Mouse (Mus musculus): Measurements from ENCODE around the gene Sgms2. TPM values are rescaled to one million over a fixed set of nuclear protein-coding genes. Genes with fewer than 3 reads are reported as not detected.

Gene Sgms2
- polyA plus RNA-seq, 1 experiment from 2014 or later = 10.5 TPM

- ATAC-seq (replicated peaks; ENCODE audit: low FRiP score) = no peak
- WGBS = 8% methylated on average over 6 of the region's 6 CpGs
These were observed 191.3 kb downstream of the Sgms2 start for GRCm38 (mm10) chr3:131299908-131300307.

GRCm38 (mm10) chr3:131299078-131299477 is 192.1 kb downstream of the Sgms2 start:
- no peak overlapping the region for H3K9ac ChIP-seq
- H3K4me3 ChIP-seq (replicated peaks) = no peak overlapping the region
- no peak for ATAC-seq (replicated peaks; ENCODE audit: low FRiP score)
- H3K4me2 ChIP-seq = no peak overlapping the region
- WGBS = 81% methylated on average over 9 of the region's 9 CpGs
- no peaks in the 10 kb centered on the region for H3K9me3 ChIP-seq (replicated peaks)
- H3K27ac ChIP-seq = no peak overlapping the region
- H3K36me3 ChIP-seq = no peaks in the 10 kb centered on the region
- H3K27me3 ChIP-seq = 0 out of 2 replicates have a peak, but pooled peaks cover 4% of the 10 kb centered on the region
- peaks cover 6% of the 10 kb centered on the region; the same call in 1 of the 2 replicates for H3K4me1 ChIP-seq

More at GRCm38 (mm10) chr3:131299908-131300307, 191.3 kb downstream of the Sgms2 start:
- H3K4me1 ChIP-seq = peaks cover 6% of the 10 kb centered on the region; the same call in 1 of the 2 replicates
- H3K9me3 ChIP-seq (replicated peaks) = no peaks in the 10 kb centered on the region
- no peak overlapping the region for H3K27ac ChIP-seq
- no peak overlapping the region for H3K4me2 ChIP-seq
- H3K9ac ChIP-seq = no peak overlapping the region
- H3K36me3 ChIP-seq = no peaks in the 10 kb centered on the region
- H3K4me3 ChIP-seq (replicated peaks) = no peak overlapping the region
- H3K27me3 ChIP-seq = 0 out of 2 replicates have a peak, but pooled peaks cover 6% of the 10 kb centered on the region

GRCm38 (mm10) chr3:131296893-131297292 is 194.3 kb downstream of the Sgms2 start:
- Histone ChIP-seq H3K4me2 (no peak overlapping the region), H3K27me3 (no peaks in the 10 kb centered on the region), H3K9ac (no peak overlapping the region), H3K9me3 (replicated peaks) (no peaks in the 10 kb centered on the region), H3K27ac (no peak overlapping the region), H3K36me3 (no peaks in the 10 kb centered on the region), H3K4me3 (replicated peaks) (no peak overlapping the region), H3K4me1 (no peaks in the 10 kb centered on the region)
- ATAC-seq (replicated peaks; ENCODE audit: low FRiP score) = no peak
- WGBS = 90% methylated on average over 7 of the region's 7 CpGs

GRCm38 (mm10) chr3:131295513-131296200 is 195.6 kb downstream of the Sgms2 start:
- Histone ChIP-seq H3K4me1 (no peaks in the 10 kb centered on the region), H3K9ac (no peak overlapping the region), H3K9me3 (replicated peaks) (no peaks in the 10 kb centered on the region), H3K27ac (no peak overlapping the region), H3K36me3 (no peaks in the 10 kb centered on the region), H3K4me2 (no peak overlapping the region), H3K27me3 (no peaks in the 10 kb centered on the region), H3K4me3 (replicated peaks) (no peak overlapping the region)
- no peak for ATAC-seq (replicated peaks; ENCODE audit: low FRiP score)
- WGBS = 84% methylated on average over 12 of the region's 12 CpGs

GRCm38 (mm10) chr3:131294503-131294902 is 196.7 kb downstream of the Sgms2 start:
- Histone ChIP-seq H3K4me2 (no peak overlapping the region), H3K27ac (no peak overlapping the region), H3K27me3 (no peaks in the 10 kb centered on the region), H3K9ac (no peak overlapping the region), H3K4me3 (replicated peaks) (no peak overlapping the region), H3K9me3 (replicated peaks) (no peaks in the 10 kb centered on the region), H3K4me1 (no peaks in the 10 kb centered on the region), H3K36me3 (no peaks in the 10 kb centered on the region)
- ATAC-seq (replicated peaks; ENCODE audit: low FRiP score) = no peak
- WGBS = 67% methylated on average over 3 of the region's 3 CpGs

- H3K27ac ChIP-seq = no peak overlapping the region
- H3K27me3 ChIP-seq = no peaks in the 10 kb centered on the region
- H3K4me3 ChIP-seq (replicated peaks) = no peak overlapping the region
- no peaks in the 10 kb centered on the region for H3K4me1 ChIP-seq
- H3K9ac ChIP-seq = no peak overlapping the region
- ATAC-seq (replicated peaks; ENCODE audit: low FRiP score) = no peak
- WGBS = 68% methylated on average over 3 of the region's 3 CpGs
- no peaks in the 10 kb centered on the region for H3K36me3 ChIP-seq
- H3K9me3 ChIP-seq (replicated peaks) = no peaks in the 10 kb centered on the region
- no peak overlapping the region for H3K4me2 ChIP-seq
These were observed 198.3 kb downstream of the Sgms2 start for GRCm38 (mm10) chr3:131292959-131293358.

- no peaks in the 10 kb centered on the region for H3K9me3 ChIP-seq (replicated peaks)
- H3K9ac ChIP-seq = no peak overlapping the region
- no peaks in the 10 kb centered on the region for H3K4me1 ChIP-seq
- no peak for ATAC-seq (replicated peaks; ENCODE audit: low FRiP score)
- 82% methylated on average over 2 of the region's 2 CpGs for WGBS
- no peaks in the 10 kb centered on the region for H3K36me3 ChIP-seq
- H3K4me3 ChIP-seq (replicated peaks) = no peak overlapping the region
- H3K27me3 ChIP-seq = no peaks in the 10 kb centered on the region
- no peak overlapping the region for H3K27ac ChIP-seq
- H3K4me2 ChIP-seq = no peak overlapping the region
These were observed 198.9 kb downstream of the Sgms2 start for GRCm38 (mm10) chr3:131292349-131292748.

- Histone ChIP-seq H3K9ac (no peak overlapping the region), H3K36me3 (no peaks in the 10 kb centered on the region), H3K27ac (no peak overlapping the region), H3K9me3 (replicated peaks) (no peaks in the 10 kb centered on the region), H3K27me3 (no peaks in the 10 kb centered on the region), H3K4me2 (no peak overlapping the region), H3K4me3 (replicated peaks) (no peak overlapping the region), H3K4me1 (no peaks in the 10 kb centered on the region)
- 87% methylated on average over 4 of the region's 4 CpGs for WGBS
- ATAC-seq (replicated peaks; ENCODE audit: low FRiP score) = no peak
These were observed 199.3 kb downstream of the Sgms2 start for GRCm38 (mm10) chr3:131291890-131292289.

GRCm38 (mm10) chr3:131274151-131274550 is 217.1 kb downstream of the Sgms2 start:
- ATAC-seq (replicated peaks; ENCODE audit: low FRiP score) = no peak
- Histone ChIP-seq H3K4me3 (replicated peaks) (no peak overlapping the region), H3K4me2 (no peak overlapping the region), H3K4me1 (peaks cover 24% of the 10 kb centered on the region), H3K36me3 (no peaks in the 10 kb centered on the region), H3K27me3 (no peaks in the 10 kb centered on the region), H3K9ac (no peak overlapping the region), H3K27ac (no peak overlapping the region), H3K9me3 (replicated peaks) (no peaks in the 10 kb centered on the region; the same call in 1 of the 2 replicates)
- WGBS = 76% methylated on average over 4 of the region's 4 CpGs

- ATAC-seq (replicated peaks; ENCODE audit: low FRiP score) = peak; percentile 24
- no peaks in the 10 kb centered on the region for H3K36me3 ChIP-seq
These were observed 218.7 kb downstream of the Sgms2 start for GRCm38 (mm10) chr3:131272374-131273100.

GRCm38 (mm10) chr3:131271559-131272373 is 219.4 kb downstream of the Sgms2 start, which contains the start of gene Hadh:
Gene Hadh (minus strand): TSS chr3:131272101.
- H3K4me3 ChIP-seq (replicated peaks) = peak within 1 kb of the TSS; percentile 89
- peak; percentile 93 for ATAC-seq (replicated peaks; ENCODE audit: low FRiP score)
- WGBS = under 1% methylated on average over 52 of the region's 54 CpGs
- peak within 1 kb of the TSS; percentile 83 for H3K9ac ChIP-seq
- H3K27ac ChIP-seq = peak within 1 kb of the TSS; percentile 89
- peak within 1 kb of the TSS; percentile 78 for H3K4me2 ChIP-seq
- H3K9me3 ChIP-seq (replicated peaks) = no peaks in the 10 kb centered on the region
- peaks cover 2% of the 10 kb centered on the region; the same call in 1 of the 2 replicates for H3K36me3 ChIP-seq
- H3K4me1 ChIP-seq = peaks cover 37% of the 10 kb centered on the region
- H3K27me3 ChIP-seq = no peaks in the 10 kb centered on the region

More at GRCm38 (mm10) chr3:131272374-131273100, 218.7 kb downstream of the Sgms2 start:
- H3K4me1 ChIP-seq = peaks cover 37% of the 10 kb centered on the region
- no peaks in the 10 kb centered on the region for H3K9me3 ChIP-seq (replicated peaks)
- H3K27ac ChIP-seq = peak overlapping the region; percentile 89
- peak overlapping the region; percentile 89 for H3K4me3 ChIP-seq (replicated peaks)
- peak overlapping the region; percentile 78 for H3K4me2 ChIP-seq
- WGBS = 20% methylated on average over 10 of the region's 10 CpGs
- peak overlapping the region; percentile 29 for H3K9ac ChIP-seq
- no peaks in the 10 kb centered on the region for H3K27me3 ChIP-seq
